Mouse (Mus musculus): ENCODE measurements around the gene Gm20924.
"Not testable (repeated sequence)": the region's sequence is repeated elsewhere in the genome, so short reads cannot be mapped to it uniquely, and the experiment has no call there.

Gm20924 gene
- long read RNA-seq, experiment 1, result 0 reads
- long read RNA-seq, experiment 2, result 0 reads

GRCm38 (mm10) chrY:65207427-65207826 is at the start of gene Gm20924:
Gene Gm20924, minus strand, starts transcription at chrY:65207527.
- intact Hi-C loops (cut with DNase I), result not testable (repeated sequence)

Measured in adrenal gland (tissue).